Comparison of ENCODE assay signal across 8 mouse cellular contexts in genomic region chr15:83366933-83367552, GRCm38 (mm10). TPM values are rescaled to one million over a fixed set of nuclear protein-coding genes. Genes with fewer than 3 reads are reported as not detected.
DNase-seq lines count a peak whose midpoint lies in the region; ATAC-seq and TF ChIP-seq lines count a peak whose summit lies in the region.

No protein-coding gene starts in this region.

- H3K4me3 ChIP-seq in gastrocnemius, adult 2 months = peak overlapping the region; percentile 66
- peak overlapping the region; percentile 38 for H3K4me3 ChIP-seq in hindbrain, postnatal 0 days (ENCODE audit: low read length)

- peak; percentile 96 for ATAC-seq in hindbrain, postnatal 0 days
- peak; percentile 91 for ATAC-seq in megakaryocyte progenitor cell, adult 5-6 weeks (replicated peaks; ENCODE audit: poor library complexity)

- no peak overlapping the region for H3K27ac ChIP-seq in gastrocnemius, adult 2 months
- H3K27ac ChIP-seq in hindbrain, postnatal 0 days = no peak overlapping the region

- H3K27me3 ChIP-seq in hindbrain, postnatal 0 days (ENCODE audit: insufficient read depth, low read length) = no peaks in the 10 kb centered on the region

- no peaks in the 10 kb centered on the region for H3K4me1 ChIP-seq in hindbrain, postnatal 0 days (ENCODE audit: insufficient read depth, low read length)

- H3K4me2 ChIP-seq in hindbrain, postnatal 0 days (ENCODE audit: low read depth, low read length) = peak overlapping the region; percentile 56

- 26% methylated on average over 53 of the region's 58 CpGs for WGBS in hindbrain, postnatal 0 days

- H3K36me3 ChIP-seq in hindbrain, postnatal 0 days (ENCODE audit: insufficient read depth, low read length) = no peaks in the 10 kb centered on the region

- DNase-seq in adrenal gland, adult (ENCODE audit: inconsistent age in 2 of 2, low spot score in 1 of 2) = peak; percentile 82 to 85
- DNase-seq in cerebellum, postnatal 4 days (ENCODE audit: low spot score in 2 of 2) = peak; percentile 42 to 60
- peak; percentile 79 for DNase-seq in gastrocnemius, adult 2 months
- peak; percentile 88 for DNase-seq in hindbrain, postnatal 0 days (ENCODE audit: low spot score)
- peak; percentile 56 to 67 for DNase-seq in left cerebral cortex, postnatal 14 days (ENCODE audit: low spot score in 2 of 2)
- DNase-seq in right cerebral cortex, postnatal 14 days = peak; percentile 76
- DNase-seq in urinary bladder, postnatal 25 days (ENCODE audit: low spot score) = peak; percentile 74

- intact Hi-C loops in gastrocnemius, adult 2 months (cut with DNase I) = no loop called here
- intact Hi-C loops in left cerebral cortex, postnatal 14 days (cut with DNase I) = no loop called here

- no peaks in the 10 kb centered on the region for H3K9me3 ChIP-seq in hindbrain, postnatal 0 days (ENCODE audit: low read length)

- no peak for TF ChIP-seq CTCF in gastrocnemius, adult 2 months (IDR thresholded peaks at IDR 0.05)
- TF ChIP-seq CTCF in hindbrain, postnatal 0 days (IDR thresholded peaks at IDR 0.05; ENCODE audit: low read depth) = no peak

- no peak overlapping the region; the same call in 1 of the 2 replicates for H3K9ac ChIP-seq in hindbrain, postnatal 0 days (replicated peaks; ENCODE audit: low read length)

RNA-seq across cellular contexts. Expression of gene Arfgap3, which starts 17.0 kb away (rescaled TPM):
- 1 to 10 TPM; 6.0 to 6.7 TPM for total RNA-seq in gastrocnemius, adult 2 months (2021)
- 49.6 and 59.3 TPM in 2 replicates for total RNA-seq in hindbrain, postnatal 0 days (2014; rRNA removed)
- polyA plus RNA-seq in hindbrain, postnatal 0 days (2015; fragmentation: Nextera tagmentation; extraction: Ambion mirVana) = 31.0 and 33.4 TPM in 2 replicates
- 10 to 100 TPM; 19.9 to 21.3 TPM for total RNA-seq in left cerebral cortex, postnatal 14 days (2021)
- total RNA-seq in megakaryocyte progenitor cell, adult 5-6 weeks (2015) = 19.9 and 23.7 TPM in 2 replicates
- 21.4 and 25.4 TPM in 2 replicates for total RNA-seq in megakaryocyte progenitor cell, adult 5-6 weeks (2017)
